Comparison of ENCODE assay signal across 10 mouse cellular contexts in the genomic region with DNA sequence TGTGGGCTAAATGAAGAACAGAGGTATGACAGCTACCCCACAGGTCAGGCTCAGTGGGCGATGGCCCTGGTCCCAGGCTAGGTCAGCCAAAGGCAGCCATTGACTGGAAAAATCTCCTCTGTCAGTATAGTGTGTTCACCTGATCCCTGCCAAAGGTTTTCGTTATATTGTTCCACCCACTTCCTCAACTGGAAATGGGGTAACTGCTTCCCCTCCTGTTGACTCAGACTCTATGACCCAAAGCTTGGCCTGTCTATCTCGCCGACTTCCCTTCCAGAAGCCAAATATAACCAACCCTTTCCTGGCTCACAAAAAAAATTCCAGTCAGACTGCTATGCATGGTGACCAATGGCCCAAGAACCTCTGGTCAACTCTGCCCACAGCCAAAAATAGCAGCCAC.
DNase-seq lines count a peak whose midpoint lies in the region; ATAC-seq and TF ChIP-seq lines count a peak whose summit lies in the region.
"Had no signal": no experiment of that assay in that cellular context is flagged by ENCODE, and none has a peak within 500 bp of the region (broad histone marks: within the 10 kb centered on the region; RNA-seq: fewer than 3 reads in every experiment).

No protein-coding gene starts in this region.

- TF ChIP-seq CTCF in kidney, postnatal 0 days (IDR thresholded peaks at IDR 0.05; ENCODE audit: low read depth): no peak

- H3K4me2 ChIP-seq in kidney, postnatal 0 days (ENCODE audit: low read length): no peak overlapping the region
- H3K4me2 ChIP-seq: limb, embryonic 12.5 days had no signal

- WGBS in kidney, postnatal 0 days: 49% methylated on average over 4 of the region's 4 CpGs
- WGBS in macrophage (ENCODE audit: missing documents): 28% methylated on average over 4 of the region's 4 CpGs

- no peaks in the 10 kb centered on the region for H3K27me3 ChIP-seq in kidney, postnatal 0 days (ENCODE audit: insufficient read depth, low read length)
- H3K27me3 ChIP-seq: limb, embryonic 12.5 days had no signal

- no peak overlapping the region for H3K9ac ChIP-seq in kidney, postnatal 0 days (ENCODE audit: low read depth, low read length)
- H3K9ac ChIP-seq: limb, embryonic 12.5 days had no signal

- no peaks in the 10 kb centered on the region for H3K9me3 ChIP-seq in kidney, postnatal 0 days (replicated peaks; ENCODE audit: low read length)

- ATAC-seq in kidney, postnatal 0 days (replicated peaks; ENCODE audit: low FRiP score, low read depth): no peak
- ATAC-seq: intestine, postnatal 0 days had no signal

- H3K79me2 ChIP-seq in macrophage (ENCODE audit: inconsistent target): no peaks in the 10 kb centered on the region

- no peak overlapping the region for H3K27ac ChIP-seq in kidney, postnatal 0 days
- H3K27ac ChIP-seq in macrophage: peak overlapping the region; percentile 0; the same call in 1 of the 2 replicates
- H3K27ac ChIP-seq: limb, embryonic 12.5 days had no signal

- H3K4me3 ChIP-seq in kidney, postnatal 0 days (replicated peaks; ENCODE audit: low read depth, low read length): no peak overlapping the region
- H3K4me3 ChIP-seq in macrophage (ENCODE audit: inconsistent target): no peak overlapping the region
- H3K4me3 ChIP-seq: limb, embryonic 12.5 days had no signal

- H3K36me3 ChIP-seq in kidney, postnatal 0 days (ENCODE audit: insufficient read depth, low read length): no peaks in the 10 kb centered on the region
- H3K36me3 ChIP-seq in macrophage (ENCODE audit: inconsistent target): no peaks in the 10 kb centered on the region
- H3K36me3 ChIP-seq: limb, embryonic 12.5 days had no signal

- no peaks in the 10 kb centered on the region for H3K4me1 ChIP-seq in kidney, postnatal 0 days (replicated peaks; ENCODE audit: insufficient read depth, low read length)
- H3K4me1 ChIP-seq: limb, embryonic 12.5 days had no signal

- DNase-seq in kidney, adult 8-10 months: peak; percentile 13 to 56
- DNase-seq in kidney, postnatal 4 days: no peak
- peak; percentile 84 for DNase-seq in heart, adult 8-10 months (ENCODE audit: low spot score)
- DNase-seq in kidney, postnatal 0 days (ENCODE audit: low spot score): peak; percentile 15
- no peak for DNase-seq in embryo, embryonic 10.5 days (ENCODE audit: low spot score)
- no peak for DNase-seq in frontal cortex, postnatal 36 days (ENCODE audit: low spot score in 2 of 2)
- DNase-seq in urinary bladder, postnatal 36 days (ENCODE audit: low spot score in 2 of 2): no peak

Comparison
In these comparisons a context has a peak if more than half of its experiments do, and no peak if none do; other contexts are left out.
1. DNase-seq: peak in kidney, adult 8-10 months (2 of 2), heart, adult 8-10 months (single experiment) and kidney, postnatal 0 days (single experiment); none in kidney, postnatal 4 days (0 of 2), embryo, embryonic 10.5 days (single experiment), frontal cortex, postnatal 36 days (0 of 2) and urinary bladder, postnatal 36 days (0 of 2).